Mouse (Mus musculus) midbrain, embryonic 14.5 days (tissue): ENCODE measurements at regions not wholly inside any gene's neighbourhood (a gene's known extent, or its start where the extent isn't known, plus 50 kb on each side); places are given as distances from the start of the nearest gene placed in this dataset.

ENCODE experiments used
- ATAC-seq: fragments of 200-750 bp; cut with Nextera tagmentation; 2 replicates; pipeline ENCODE4 v1.8.0; 2017; ENCODE audit warnings: moderate number of reproducible peaks, moderate library complexity; ENCODE audit not compliant: low FRiP score, low TSS enrichment
- DNase-seq: peaks from one replicate; pipeline ENCODE4 v3.0.0-alpha.2; 2015
- H3K27ac ChIP-seq: fragments of 300-500 bp; sonication (generic); replicated peaks from 2 replicates; pipeline ENCODE4 v1.5.1; 2014; ENCODE audit warnings: mild to moderate bottlenecking, low read depth, low read length, moderate library complexity
- H3K27me3 ChIP-seq: fragments of 300-500 bp; sonication (generic); 2 replicates; pipeline ENCODE4 v1.6.1; 2014; ENCODE audit warnings: low read length, control low read depth, mixed read lengths; ENCODE audit not compliant: control insufficient read depth, insufficient read depth
- H3K36me3 ChIP-seq: fragments of 300-500 bp; sonication (generic); 2 replicates; pipeline ENCODE4 v1.6.1; 2014; ENCODE audit warnings: low read length, control low read depth; ENCODE audit not compliant: control insufficient read depth, insufficient read depth
- H3K4me1 ChIP-seq: fragments of 300-500 bp; sonication (generic); 2 replicates; pipeline ENCODE4 v1.6.1; 2014; ENCODE audit warnings: mild to moderate bottlenecking, antibody characterized with exemption, low read length, control low read depth; ENCODE audit not compliant: control insufficient read depth, insufficient read depth
- H3K4me2 ChIP-seq: fragments of 300-500 bp; sonication (generic); 2 replicates; pipeline ENCODE4 v1.6.1; 2014; ENCODE audit warnings: mild to moderate bottlenecking, low read length, moderate library complexity
- H3K4me3 ChIP-seq: fragments of 300-500 bp; sonication (generic); replicated peaks from 2 replicates; pipeline ENCODE4 v1.5.1; 2014; ENCODE audit warnings: low read depth, low read length
- H3K9ac ChIP-seq: fragments of 300-500 bp; sonication (generic); replicated peaks from 2 replicates; pipeline ENCODE4 v1.6.1; 2014; ENCODE audit warnings: mild to moderate bottlenecking, low read length, moderate library complexity
- H3K9me3 ChIP-seq: fragments of 300-500 bp; sonication (generic); 2 replicates; pipeline ENCODE4 v1.6.1; 2016; ENCODE audit warnings: low read length, control low read depth, mixed read lengths; ENCODE audit not compliant: control insufficient read depth
- WGBS: fragments of 180-500 bp; shearing (Covaris S2); extraction: QIAGEN DNeasy Blood & Tissue Kit; methylation state at CpG from one replicate; pipeline ENCODE4 v1.1.7; 2014; 5-methylcytosine and 5-hydroxymethylcytosine counted together

DNA sequence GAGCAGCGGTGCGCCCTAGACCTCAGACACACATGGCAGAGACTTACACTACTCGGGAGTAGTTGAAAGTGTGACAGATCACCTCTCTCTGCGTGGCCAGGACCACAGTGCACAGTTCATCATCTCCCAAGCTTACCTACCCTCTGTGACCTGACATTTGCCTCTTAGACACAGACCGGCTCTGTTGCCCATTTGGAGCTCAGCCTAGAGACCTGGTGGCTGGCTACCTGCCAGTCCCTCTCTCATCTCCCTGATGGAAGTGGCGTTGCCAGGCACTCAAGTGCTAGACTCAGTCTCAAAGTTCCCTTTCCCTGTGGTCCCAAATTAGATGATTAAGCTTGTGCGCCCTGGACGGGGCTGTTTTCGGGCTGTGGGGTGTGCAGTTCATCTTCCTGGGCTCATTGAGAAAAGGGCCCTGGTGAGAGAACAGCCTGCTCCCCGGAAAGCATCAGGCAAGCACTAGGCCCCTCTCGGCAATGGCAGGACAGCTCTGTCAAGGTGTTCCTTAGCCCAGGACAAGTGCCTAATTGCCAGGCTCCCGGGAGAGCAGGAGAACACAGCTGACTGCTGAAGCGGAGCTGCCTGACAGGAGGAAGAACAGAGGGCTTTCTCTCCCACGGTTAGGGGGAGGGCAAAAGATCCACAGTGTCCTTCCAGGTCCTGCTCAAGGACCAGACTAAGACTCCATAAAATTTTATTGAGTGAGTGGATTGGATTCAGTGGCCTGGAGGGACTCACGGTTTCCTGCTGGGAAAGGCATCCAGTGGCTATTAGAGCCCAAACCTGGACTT lies 119.5 kb upstream of the A530016L24Rik start:
- no peak overlapping the region for H3K27ac ChIP-seq
- peaks cover 17% of the 10 kb centered on the region; the same call in 1 of the 2 replicates for H3K4me1 ChIP-seq
- no peaks in the 10 kb centered on the region; the same call in 1 of the 2 replicates for H3K9me3 ChIP-seq
- ATAC-seq (no peak), DNase-seq (peak; percentile 40)
- no peak overlapping the region for H3K4me2 ChIP-seq
- no peaks in the 10 kb centered on the region for H3K27me3 ChIP-seq
- H3K36me3 ChIP-seq: no peaks in the 10 kb centered on the region
- no peak overlapping the region for H3K4me3 ChIP-seq
- WGBS: 59% methylated on average over 15 of the region's 15 CpGs
- no peak overlapping the region for H3K9ac ChIP-seq

DNA sequence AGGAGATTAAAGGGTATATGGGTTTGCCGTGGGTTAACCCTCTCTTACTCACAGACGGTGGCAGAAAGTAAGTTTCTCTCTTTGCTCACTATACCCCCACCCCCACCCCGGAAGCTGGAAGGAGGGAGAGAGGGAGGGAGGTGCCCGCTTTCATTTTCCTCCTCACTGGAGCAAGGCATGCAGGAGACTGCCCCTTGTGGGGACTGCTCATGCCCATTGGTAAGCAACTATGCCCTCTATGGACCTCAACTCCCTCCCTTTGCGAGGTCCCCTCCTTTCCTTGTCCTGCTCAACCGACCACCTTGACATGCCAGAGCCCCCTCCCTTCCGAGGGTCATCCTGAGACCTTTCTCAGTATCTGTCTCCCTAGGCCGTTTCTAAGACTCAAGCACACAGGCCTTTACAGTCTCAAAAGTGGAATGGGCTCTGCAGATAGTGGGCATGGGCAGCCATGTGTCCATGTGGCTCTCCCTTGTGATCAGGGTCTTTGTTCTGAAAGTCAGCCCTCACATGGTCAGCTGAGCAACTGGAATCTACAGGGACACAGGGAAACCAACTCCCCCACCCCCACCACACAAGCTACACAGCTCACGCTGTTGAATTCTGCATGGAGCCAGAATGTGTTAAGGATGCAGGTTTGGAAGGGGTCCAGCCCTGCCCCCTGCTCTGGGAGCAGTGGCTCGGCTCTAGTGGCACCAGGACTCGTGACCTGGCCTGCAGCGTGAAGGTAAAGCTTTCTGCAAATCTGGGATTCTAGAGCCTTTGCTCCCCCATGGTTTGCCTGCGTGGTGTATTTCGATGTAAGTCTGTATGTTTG lies 116.8 kb upstream of the A530016L24Rik start:
- WGBS: 67% methylated on average over 14 of the region's 14 CpGs
- Histone ChIP-seq H3K4me2 (no peak overlapping the region), H3K4me3 (no peak overlapping the region), H3K36me3 (no peaks in the 10 kb centered on the region), H3K27ac (no peak overlapping the region), H3K9ac (no peak overlapping the region), H3K4me1 (peaks cover 17% of the 10 kb centered on the region; the same call in 1 of the 2 replicates), H3K27me3 (no peaks in the 10 kb centered on the region), H3K9me3 (no peaks in the 10 kb centered on the region)
- ATAC-seq: no peak; the same call in 1 of the 2 replicates
- no peak for DNase-seq

- Histone ChIP-seq H3K27ac (no peak overlapping the region), H3K4me1 (peaks cover 27% of the 10 kb centered on the region; the same call in 1 of the 2 replicates), H3K4me3 (no peak overlapping the region), H3K9me3 (no peaks in the 10 kb centered on the region), H3K27me3 (no peaks in the 10 kb centered on the region), H3K36me3 (no peaks in the 10 kb centered on the region), H3K4me2 (no peak overlapping the region), H3K9ac (no peak overlapping the region)
- WGBS: 92% methylated on average over 7 of the region's 7 CpGs
- no peak for ATAC-seq
- DNase-seq: no peak
Observed at GRCm38 (mm10) chr12:112373966-112374365, 115.3 kb upstream of the A530016L24Rik start.

GRCm38 (mm10) chr12:112376236-112376635 lies 113.0 kb upstream of the A530016L24Rik start:
- Histone ChIP-seq H3K4me1 (peaks cover 19% of the 10 kb centered on the region; the same call in 1 of the 2 replicates), H3K27ac (no peak overlapping the region), H3K9ac (no peak overlapping the region), H3K27me3 (no peaks in the 10 kb centered on the region; the same call in 1 of the 2 replicates), H3K4me2 (no peak overlapping the region), H3K36me3 (no peaks in the 10 kb centered on the region), H3K9me3 (no peaks in the 10 kb centered on the region), H3K4me3 (no peak overlapping the region)
- no peak for DNase-seq
- whole genome bisulfite sequencing: 85% methylated on average over 5 of the region's 5 CpGs
- no peak for ATAC-seq

DNA sequence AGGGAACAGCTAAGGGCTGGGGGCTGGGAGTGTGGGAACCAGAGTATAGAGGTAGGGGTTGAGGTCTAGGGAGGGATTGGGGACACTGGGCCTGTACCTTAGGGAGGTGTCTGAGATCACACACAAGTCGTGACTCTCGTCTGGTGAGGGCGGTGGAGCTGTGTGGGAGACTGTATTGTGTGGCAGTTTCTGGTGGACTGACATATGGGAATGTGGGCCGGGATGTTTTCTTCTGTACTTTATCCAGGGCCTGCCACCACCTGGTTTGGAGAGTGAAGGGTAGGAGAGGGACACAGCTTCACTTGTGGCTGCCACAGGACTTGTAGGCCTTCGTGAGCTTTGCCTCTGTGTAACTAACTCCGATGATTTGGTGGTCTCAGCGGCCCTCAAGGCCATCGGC lies 112.5 kb upstream of the A530016L24Rik start:
- Histone ChIP-seq H3K4me1 (peaks cover 19% of the 10 kb centered on the region; the same call in 1 of the 2 replicates), H3K4me2 (no peak overlapping the region), H3K9me3 (no peaks in the 10 kb centered on the region), H3K36me3 (no peaks in the 10 kb centered on the region), H3K4me3 (no peak overlapping the region), H3K27me3 (peaks cover 2% of the 10 kb centered on the region), H3K9ac (no peak overlapping the region), H3K27ac (no peak overlapping the region)
- DNase-seq: no peak
- 95% methylated on average over 8 of the region's 8 CpGs for WGBS
- no peak for ATAC-seq

DNA sequence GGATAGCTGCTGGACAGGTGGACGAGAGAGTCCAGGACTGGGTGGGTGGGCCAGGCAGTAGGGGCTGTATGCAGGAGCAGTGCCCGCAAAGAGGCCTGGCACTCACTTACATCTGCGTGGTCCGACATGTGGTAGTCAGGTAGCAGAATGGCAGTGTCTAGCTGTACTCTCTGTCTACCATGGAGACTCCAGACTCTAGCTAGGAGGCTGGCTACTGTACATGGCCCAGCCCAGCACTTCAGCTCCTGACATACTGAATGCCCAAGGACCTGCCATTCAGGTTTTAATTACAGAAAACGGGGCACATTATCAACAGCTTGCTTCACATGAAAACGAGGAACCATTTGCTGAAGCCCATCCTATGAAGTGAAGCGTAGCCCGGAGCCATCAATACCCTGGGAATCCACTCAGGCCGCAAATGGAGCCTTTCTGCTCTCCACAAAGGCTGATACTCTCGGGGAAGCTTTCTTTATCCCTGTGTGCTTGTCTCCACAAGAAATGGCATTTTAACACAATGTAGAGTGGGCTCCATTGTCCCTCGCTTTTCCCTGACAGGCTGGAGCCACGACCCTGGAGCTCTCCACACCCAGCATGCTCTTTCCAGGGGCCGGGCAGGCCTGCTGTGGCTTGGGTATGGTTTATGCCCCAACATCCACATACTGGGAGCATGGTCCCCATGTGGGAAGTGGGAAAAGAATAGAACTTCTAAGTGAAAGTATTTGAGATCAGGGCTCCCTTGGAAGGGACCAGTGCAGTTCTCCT lies 110.6 kb upstream of the A530016L24Rik start:
- H3K27ac ChIP-seq: peak overlapping the region; percentile 13; the same call in 1 of the 2 replicates
- peaks cover 10% of the 10 kb centered on the region; the same call in 1 of the 2 replicates for H3K4me1 ChIP-seq
- peaks cover 5% of the 10 kb centered on the region for H3K27me3 ChIP-seq
- 46% methylated on average over 13 of the region's 13 CpGs for WGBS
- no peak for DNase-seq
- H3K4me3 ChIP-seq: no peak overlapping the region
- ATAC-seq: no peak
- no peaks in the 10 kb centered on the region for H3K36me3 ChIP-seq
- H3K9ac ChIP-seq: no peak overlapping the region
- H3K9me3 ChIP-seq: no peaks in the 10 kb centered on the region
- no peak overlapping the region for H3K4me2 ChIP-seq

- no peak overlapping the region for H3K9ac ChIP-seq
- no peak overlapping the region for H3K27ac ChIP-seq
- no peaks in the 10 kb centered on the region for H3K9me3 ChIP-seq
- 62% methylated on average over 9 of the region's 9 CpGs for WGBS
- no peak overlapping the region for H3K4me3 ChIP-seq
- H3K36me3 ChIP-seq: no peaks in the 10 kb centered on the region
- ATAC-seq (no peak), DNase-seq (no peak)
- H3K4me2 ChIP-seq: no peak overlapping the region
- no peaks in the 10 kb centered on the region for H3K4me1 ChIP-seq
- peaks cover 21% of the 10 kb centered on the region for H3K27me3 ChIP-seq
Observed at GRCm38 (mm10) chr12:112387836-112388235, 101.4 kb upstream of the A530016L24Rik start.

- WGBS: 40% methylated on average over 13 of the region's 13 CpGs
- Histone ChIP-seq H3K9me3 (no peaks in the 10 kb centered on the region), H3K4me3 (no peak overlapping the region), H3K4me2 (peak overlapping the region; percentile 30), H3K4me1 (peaks cover 21% of the 10 kb centered on the region), H3K9ac (peak overlapping the region; percentile 24; the same call in 1 of the 2 replicates), H3K27ac (peak overlapping the region; percentile 75), H3K36me3 (no peaks in the 10 kb centered on the region), H3K27me3 (peaks cover 16% of the 10 kb centered on the region)
- no peak; the same call in 1 of the 2 replicates for ATAC-seq
- DNase-seq: peak; percentile 72
Observed at GRCm38 (mm10) chr12:112395909-112396308, 93.3 kb upstream of the A530016L24Rik start.
